Mouse (Mus musculus) ES-Bruce4 (cell line): ENCODE data around the gene Lpar1. TPM values are rescaled to one million over a fixed set of nuclear protein-coding genes. Genes with fewer than 3 reads are reported as not detected.

Source experiments
- H3K27ac ChIP-seq: 2 replicates; pipeline ENCODE4 v1.5.1; 2012; ENCODE audit warnings: low read length, inconsistent platforms; ENCODE audit not compliant: insufficient read depth
- H3K27me3 ChIP-seq: 2 replicates; pipeline ENCODE4 v1.6.1; 2012; ENCODE audit warnings: mild to moderate bottlenecking, low read length, inconsistent platforms; ENCODE audit not compliant: control insufficient read depth, poor library complexity, insufficient read depth, severe bottlenecking
- H3K36me3 ChIP-seq: 2 replicates; pipeline ENCODE4 v1.6.1; 2012; ENCODE audit warnings: inconsistent platforms, mild to moderate bottlenecking, low read length, moderate library complexity; ENCODE audit not compliant: control insufficient read depth, poor library complexity, insufficient read depth, severe bottlenecking
- H3K4me1 ChIP-seq: one replicate; pipeline ENCODE4 v1.8.1; 2011; ENCODE audit warnings: low read length; ENCODE audit not compliant: control insufficient read depth, insufficient read depth
- H3K4me3 ChIP-seq: 2 replicates; pipeline ENCODE4 v1.5.1; 2011; ENCODE audit warnings: low read depth, mild to moderate bottlenecking, low read length
- H3K9ac ChIP-seq: 2 replicates; pipeline ENCODE4 v1.6.1; 2012; ENCODE audit warnings: low read depth, mild to moderate bottlenecking, inconsistent platforms; ENCODE audit not compliant: poor library complexity, severe bottlenecking
- H3K9me3 ChIP-seq: replicated peaks from 2 replicates; pipeline ENCODE4 v1.6.1; 2012; ENCODE audit warnings: mild to moderate bottlenecking, low read length, inconsistent platforms; ENCODE audit not compliant: control insufficient read depth, poor library complexity, insufficient read depth, severe bottlenecking
- CTCF ChIP-seq: IDR thresholded peaks from one replicate; pipeline ENCODE4 v1.8.1; 2011; ENCODE audit warnings: low read depth, low read length
- EP300 ChIP-seq: IDR thresholded peaks from 2 replicates; pipeline ENCODE4 v1.6.1; 2011; ENCODE audit warnings: low read depth, low read length; ENCODE audit not compliant: insufficient read depth
- POLR2A ChIP-seq: IDR thresholded peaks from one replicate; pipeline ENCODE4 v1.8.1; 2011; ENCODE audit warnings: low read length; ENCODE audit not compliant: insufficient read depth
- polyA plus RNA-seq: library from polyadenylated mRNA; stranded (reverse); fragments of >200 nt; gene quantifications from 2 replicates; pipeline ENCODE4 v1.2.4, GENCODE M21; 2011; ENCODE audit warnings: low read depth; ENCODE audit not compliant: missing spikeins, insufficient read depth, insufficient read length

Gene Lpar1
- polyA plus RNA-seq, 1 experiment = 7.6 TPM

- no peak overlapping the region for H3K4me3 ChIP-seq
- H3K27ac ChIP-seq = no peak overlapping the region
- H3K27me3 ChIP-seq = no peaks in the 10 kb centered on the region
- no peaks in the 10 kb centered on the region for H3K36me3 ChIP-seq
- H3K4me1 ChIP-seq = no peaks in the 10 kb centered on the region
- no peaks in the 10 kb centered on the region for H3K9me3 ChIP-seq
- no peak overlapping the region for H3K9ac ChIP-seq
- TF ChIP-seq EP300 = no peak
- no peak for TF ChIP-seq POLR2A
- TF ChIP-seq CTCF = no peak
Measured at GRCm38 (mm10) chr4:58519891-58520290, 33.8 kb downstream of the Lpar1 start.

- Histone ChIP-seq H3K27ac (no peak overlapping the region), H3K9ac (no peak overlapping the region), H3K4me1 (no peaks in the 10 kb centered on the region), H3K4me3 (no peak overlapping the region), H3K9me3 (no peaks in the 10 kb centered on the region), H3K27me3 (no peaks in the 10 kb centered on the region), H3K36me3 (no peaks in the 10 kb centered on the region)
- TF ChIP-seq EP300 (no peak), POLR2A (no peak), CTCF (no peak)
Measured at GRCm38 (mm10) chr4:58518215-58518988, 35.3 kb downstream of the Lpar1 start.

GRCm38 (mm10) chr4:58516810-58517209, 36.9 kb downstream of the Lpar1 start:
- no peak overlapping the region for H3K4me3 ChIP-seq
- H3K27ac ChIP-seq = no peak overlapping the region
- H3K27me3 ChIP-seq = no peaks in the 10 kb centered on the region
- no peak for TF ChIP-seq EP300
- no peak for TF ChIP-seq CTCF
- no peak for TF ChIP-seq POLR2A
- no peak overlapping the region for H3K9ac ChIP-seq
- H3K9me3 ChIP-seq = no peaks in the 10 kb centered on the region
- H3K36me3 ChIP-seq = no peaks in the 10 kb centered on the region
- H3K4me1 ChIP-seq = no peaks in the 10 kb centered on the region

DNA sequence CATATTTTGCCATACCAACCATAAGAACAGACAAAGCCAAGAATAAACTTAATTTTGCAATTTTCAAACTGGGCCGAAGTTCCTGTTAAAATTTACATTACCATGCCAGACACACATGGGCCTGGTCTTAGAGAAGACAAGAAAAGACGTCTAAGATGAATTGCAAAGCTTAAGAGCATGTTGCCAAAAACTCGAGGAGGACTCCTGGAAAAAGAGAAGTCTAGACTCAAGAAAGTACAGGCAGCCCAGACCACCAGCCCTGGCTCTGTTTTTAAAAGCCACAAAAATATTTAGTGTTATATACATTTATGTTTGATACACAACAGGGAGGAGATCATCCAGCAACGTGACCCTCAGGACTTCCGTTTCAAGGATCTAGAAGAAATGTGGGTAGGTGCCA, 37.5 kb downstream of the Lpar1 start:
- H3K4me3 ChIP-seq = no peak overlapping the region
- H3K36me3 ChIP-seq = no peaks in the 10 kb centered on the region
- H3K9me3 ChIP-seq = no peaks in the 10 kb centered on the region
- TF ChIP-seq CTCF = no peak
- TF ChIP-seq EP300 = no peak
- TF ChIP-seq POLR2A = no peak
- no peak overlapping the region for H3K9ac ChIP-seq
- no peak overlapping the region for H3K27ac ChIP-seq
- no peaks in the 10 kb centered on the region for H3K4me1 ChIP-seq
- no peaks in the 10 kb centered on the region for H3K27me3 ChIP-seq

GRCm38 (mm10) chr4:58511554-58511953, 42.1 kb downstream of the Lpar1 start:
- no peak overlapping the region for H3K9ac ChIP-seq
- no peaks in the 10 kb centered on the region for H3K27me3 ChIP-seq
- H3K27ac ChIP-seq = no peak overlapping the region
- no peak for TF ChIP-seq POLR2A
- TF ChIP-seq CTCF = no peak
- TF ChIP-seq EP300 = no peak
- H3K4me3 ChIP-seq = no peak overlapping the region
- no peaks in the 10 kb centered on the region for H3K9me3 ChIP-seq
- H3K4me1 ChIP-seq = no peaks in the 10 kb centered on the region
- H3K36me3 ChIP-seq = no peaks in the 10 kb centered on the region

DNA sequence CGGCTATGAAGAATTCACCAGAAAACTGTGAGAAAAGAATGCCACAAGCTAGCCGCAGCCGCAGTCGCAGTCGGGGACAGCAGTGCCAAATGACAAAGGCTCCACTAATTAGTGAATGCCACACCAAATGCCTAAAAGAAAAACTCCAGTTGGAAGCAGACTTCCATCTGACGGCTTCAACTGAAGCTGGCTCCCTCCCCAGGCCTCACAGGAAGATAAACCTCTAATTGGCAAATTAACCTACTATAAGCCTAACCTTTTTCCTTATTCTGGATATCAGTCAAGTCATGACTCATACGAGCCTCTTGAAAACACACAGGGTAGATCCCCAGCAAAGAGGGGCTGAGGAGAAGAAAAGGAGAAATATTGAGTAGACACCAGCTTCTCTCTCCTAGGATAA, 44.9 kb downstream of the Lpar1 start:
- Histone ChIP-seq H3K9ac (no peak overlapping the region), H3K27me3 (no peaks in the 10 kb centered on the region), H3K4me3 (no peak overlapping the region), H3K9me3 (no peaks in the 10 kb centered on the region), H3K4me1 (no peaks in the 10 kb centered on the region), H3K27ac (no peak overlapping the region), H3K36me3 (no peaks in the 10 kb centered on the region)
- TF ChIP-seq POLR2A = no peak
- TF ChIP-seq EP300 = no peak
- TF ChIP-seq CTCF = no peak
